Mouse (Mus musculus) lung, embryonic 14.5 days (tissue): ENCODE data around the gene Evi5l. TPM values are rescaled to one million over a fixed set of nuclear protein-coding genes. Genes with fewer than 3 reads are reported as not detected.

Experiments
- ATAC-seq: fragments of 200-750 bp; cut with Nextera tagmentation; 2 replicates; pipeline ENCODE4 v1.8.0; 2017; ENCODE audit warnings: mild to moderate bottlenecking, moderate TSS enrichment, moderate library complexity; ENCODE audit not compliant: insufficient read depth
- DNase-seq: peaks from one replicate; pipeline ENCODE4 v3.0.0-alpha.2; 2015
- H3K27ac ChIP-seq: fragments of 300-500 bp; sonication (generic); 2 replicates; pipeline ENCODE4 v1.5.1; 2014; ENCODE audit warnings: low read depth, mild to moderate bottlenecking, moderate library complexity
- H3K27me3 ChIP-seq: fragments of 300-500 bp; sonication (generic); 2 replicates; pipeline ENCODE4 v1.6.1; 2014; ENCODE audit warnings: low read length, control low read depth; ENCODE audit not compliant: insufficient read depth
- H3K36me3 ChIP-seq: fragments of 300-500 bp; sonication (generic); 2 replicates; pipeline ENCODE4 v1.6.1; 2014; ENCODE audit warnings: control low read depth; ENCODE audit not compliant: insufficient read depth
- H3K4me1 ChIP-seq: fragments of 300-500 bp; sonication (generic); 2 replicates; pipeline ENCODE4 v1.6.1; 2014; ENCODE audit warnings: antibody characterized with exemption, control low read depth; ENCODE audit not compliant: insufficient read depth
- H3K4me2 ChIP-seq: fragments of 300-500 bp; sonication (generic); 2 replicates; pipeline ENCODE4 v1.6.1; 2014; ENCODE audit warnings: mild to moderate bottlenecking
- H3K4me3 ChIP-seq: fragments of 300-500 bp; sonication (generic); 2 replicates; pipeline ENCODE4 v1.5.1; 2014; ENCODE audit warnings: low read depth, low read length
- H3K9ac ChIP-seq: fragments of 300-500 bp; sonication (generic); 2 replicates; pipeline ENCODE4 v1.6.1; 2014
- H3K9me3 ChIP-seq: fragments of 300-500 bp; sonication (generic); 2 replicates; pipeline ENCODE4 v1.6.1; 2016; ENCODE audit warnings: low read depth, low read length, control low read depth
- CTCF ChIP-seq: IDR thresholded peaks from 2 replicates; pipeline ENCODE4 v1.5.1; 2016; ENCODE audit warnings: antibody characterized with exemption, low read depth
- WGBS: fragments of 180-500 bp; shearing (Covaris S2); extraction: QIAGEN DNeasy Blood & Tissue Kit; methylation state at CpG from one replicate; pipeline ENCODE4 v1.1.7; 2014; 5-methylcytosine and 5-hydroxymethylcytosine counted together
- polyA plus RNA-seq: library from polyadenylated mRNA; unstranded; fragments of >200 nt; fragmentation: Nextera tagmentation; extraction: Ambion mirVana; gene quantifications from 2 replicates; pipeline ENCODE4 v1.2.1, GENCODE M21; 2014

Evi5l gene
- polyA plus RNA-seq, 1 experiment from 2014 or later: 26.8 TPM

DNA sequence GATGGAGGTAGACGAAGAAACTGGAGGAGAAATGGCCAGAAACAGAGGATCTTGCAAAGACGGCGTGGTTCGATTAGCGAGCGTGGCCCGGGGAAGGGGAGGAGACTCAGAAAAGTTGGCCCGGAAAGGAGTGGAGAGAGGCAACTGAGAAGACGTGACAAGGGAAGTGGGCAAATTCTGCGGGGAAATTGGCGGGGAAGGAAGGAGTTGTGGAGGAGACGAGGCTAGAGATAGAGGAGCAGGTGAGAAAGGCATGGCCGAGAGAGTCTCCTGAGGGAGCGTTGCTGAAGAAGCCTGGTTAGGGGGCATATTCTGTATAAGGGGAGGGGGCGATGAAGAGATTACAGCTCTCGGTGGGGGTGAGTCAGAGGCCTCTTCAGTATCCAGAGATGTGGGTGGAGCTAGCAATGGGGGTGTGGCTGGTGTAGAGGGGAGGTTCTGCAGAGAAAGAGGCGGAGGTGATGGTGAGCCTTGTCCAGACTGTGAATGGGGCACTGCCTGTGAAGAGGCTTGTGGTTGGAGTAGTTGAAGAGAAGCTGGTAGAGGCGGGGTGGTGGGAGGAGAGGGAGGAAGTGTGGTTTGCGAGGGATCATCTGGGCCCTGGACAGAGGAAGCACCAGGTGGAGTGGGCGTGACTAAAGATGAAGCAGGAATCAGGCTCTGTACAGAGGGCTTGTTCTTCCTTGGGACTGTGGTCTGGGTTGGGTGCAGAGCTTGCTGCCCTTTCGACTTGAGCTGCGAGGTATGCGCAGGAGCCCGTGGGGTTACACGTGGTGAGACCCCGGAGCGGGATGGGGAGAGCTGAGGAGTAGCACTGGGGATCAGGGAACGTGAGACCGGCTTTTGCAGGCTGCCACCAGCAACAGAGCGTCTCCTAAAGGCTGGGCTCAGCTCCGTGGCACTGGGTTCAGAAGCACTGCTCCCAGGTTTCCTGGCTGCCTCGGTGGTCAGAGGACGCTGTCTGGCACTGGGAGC, 47.9 kb downstream of the Evi5l start:
- 3% methylated on average over 33 of the region's 33 CpGs for WGBS
- Histone ChIP-seq H3K4me2 (peak overlapping the region; percentile 92), H3K27ac (peak overlapping the region; percentile 60), H3K9me3 (no peaks in the 10 kb centered on the region), H3K4me1 (0 out of 2 replicates have a peak, but pooled peaks cover 9% of the 10 kb centered on the region), H3K36me3 (peaks cover 8% of the 10 kb centered on the region; the same call in 1 of the 2 replicates), H3K27me3 (peaks cover 41% of the 10 kb centered on the region), H3K9ac (peak overlapping the region; percentile 41), H3K4me3 (peak overlapping the region; percentile 42)
- ATAC-seq: peak; percentile 81
- peak; percentile 88 for DNase-seq
- TF ChIP-seq CTCF: no peak

DNA sequence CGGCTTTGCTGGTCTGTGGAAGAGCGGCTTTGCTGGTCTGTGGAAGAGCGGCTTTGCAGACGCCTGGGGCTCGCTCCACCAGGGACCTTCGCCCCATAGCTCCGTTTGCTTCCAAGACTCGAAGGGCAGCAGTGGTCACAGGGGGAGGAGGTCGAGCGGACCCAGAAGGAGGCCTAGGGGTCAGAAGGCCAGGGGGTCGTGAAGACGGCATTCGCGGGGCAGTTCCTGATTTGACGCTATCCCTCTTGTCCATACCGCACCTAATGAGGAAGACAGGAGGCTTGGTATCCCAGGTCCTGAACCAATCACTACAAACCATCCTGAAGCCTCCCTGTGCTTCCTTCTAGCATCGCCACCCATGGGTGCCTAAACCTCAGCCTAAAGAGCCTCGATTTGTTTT, 49.9 kb downstream of the Evi5l start:
- 10% methylated on average over 18 of the region's 18 CpGs for WGBS
- Histone ChIP-seq H3K27me3 (peaks cover 41% of the 10 kb centered on the region), H3K9ac (peak overlapping the region; percentile 54; the same call in 1 of the 2 replicates), H3K4me3 (peak overlapping the region; percentile 45), H3K4me1 (0 out of 2 replicates have a peak, but pooled peaks cover 9% of the 10 kb centered on the region), H3K4me2 (peak overlapping the region; percentile 69), H3K36me3 (no peaks in the 10 kb centered on the region), H3K27ac (no peak overlapping the region), H3K9me3 (no peaks in the 10 kb centered on the region)
- ATAC-seq (no peak), DNase-seq (no peak)
- no peak for TF ChIP-seq CTCF

DNA sequence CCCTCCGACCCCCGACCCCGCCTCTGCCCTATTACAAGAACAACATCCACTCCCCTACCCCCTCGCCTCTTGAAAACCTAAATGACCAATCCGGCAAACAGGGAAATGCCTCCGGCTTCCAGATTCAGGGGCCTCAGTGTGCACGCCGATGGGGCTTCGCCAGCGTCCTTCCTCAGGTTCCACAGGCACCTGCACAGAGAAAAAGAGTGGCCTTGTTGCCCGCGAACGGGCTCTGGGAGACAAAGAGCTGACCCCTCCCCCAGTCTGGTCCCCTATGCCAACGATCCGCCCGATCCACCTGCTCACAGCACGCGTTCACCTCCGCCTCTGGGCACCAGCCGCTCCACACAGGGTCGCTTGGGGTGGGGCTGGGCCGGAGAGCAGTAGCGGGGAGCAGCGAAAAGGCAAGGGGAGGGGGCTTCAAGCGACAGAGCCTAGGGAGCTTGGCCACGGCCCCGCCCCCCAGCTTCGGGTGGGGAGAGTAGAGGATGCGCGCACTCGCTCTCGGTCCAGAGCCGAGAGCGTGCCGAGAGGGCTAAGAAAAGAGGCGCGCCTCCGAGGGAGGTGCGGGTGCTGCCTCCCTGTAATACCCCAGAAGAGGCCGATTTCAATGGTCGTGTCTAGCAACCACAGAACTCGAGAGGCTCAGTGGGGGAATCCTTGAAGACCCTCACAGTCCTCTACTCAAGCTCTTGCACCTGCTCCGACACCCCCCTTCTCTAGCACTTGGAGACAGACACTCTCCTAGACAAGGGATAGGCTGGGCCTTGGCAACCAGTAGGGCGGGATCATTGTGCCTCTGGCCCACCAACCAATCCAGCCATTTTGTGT, 50.6 kb downstream of the Evi5l start, which contains the start of gene Prr36:
Gene Prr36, minus strand, starts transcription at position 669 of the 831 bp plus-strand sequence.
- peaks cover 41% of the 10 kb centered on the region for H3K27me3 ChIP-seq
- TF ChIP-seq CTCF: no peak
- H3K9me3 ChIP-seq: no peaks in the 10 kb centered on the region
- peak within 1 kb of the TSS; percentile 50; the same call in 1 of the 2 replicates for H3K27ac ChIP-seq
- ATAC-seq: peak; percentile 28
- peak within 1 kb of the TSS; percentile 45 for H3K4me3 ChIP-seq
- H3K9ac ChIP-seq: peak within 1 kb of the TSS; percentile 54
- 0 out of 2 replicates have a peak, but pooled peaks cover 9% of the 10 kb centered on the region for H3K4me1 ChIP-seq
- peak within 1 kb of the TSS; percentile 69 for H3K4me2 ChIP-seq
- H3K36me3 ChIP-seq: no peaks in the 10 kb centered on the region
- DNase-seq: peak; percentile 65
- 1% methylated on average over 44 of the region's 44 CpGs for WGBS

DNA sequence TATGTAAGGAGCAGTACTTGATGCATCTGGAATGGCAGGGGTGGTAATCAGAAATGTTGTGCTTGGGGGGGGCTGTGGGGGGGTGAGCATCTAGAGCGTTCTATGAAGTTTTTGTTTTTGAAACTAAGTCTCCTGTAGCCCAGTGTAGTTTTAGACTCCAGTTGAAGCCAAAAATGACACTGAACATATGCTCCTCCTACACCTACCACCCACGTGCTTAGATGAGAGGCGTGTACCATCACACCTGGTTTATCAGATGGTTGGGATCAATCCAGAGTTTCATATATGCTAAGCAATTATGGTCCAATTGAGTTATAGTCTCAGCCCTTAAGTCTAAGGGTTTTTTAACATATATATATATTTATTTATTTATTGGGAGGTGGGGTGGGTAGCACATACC, 53.2 kb downstream of the Evi5l start:
- TF ChIP-seq CTCF: no peak
- ATAC-seq (no peak), DNase-seq (no peak)
- Histone ChIP-seq H3K36me3 (no peaks in the 10 kb centered on the region), H3K4me2 (no peak overlapping the region), H3K9me3 (no peaks in the 10 kb centered on the region), H3K4me1 (0 out of 2 replicates have a peak, but pooled peaks cover 3% of the 10 kb centered on the region), H3K27me3 (peaks cover 39% of the 10 kb centered on the region), H3K9ac (no peak overlapping the region), H3K27ac (no peak overlapping the region), H3K4me3 (no peak overlapping the region)
- WGBS: 76% methylated on average over 3 of the region's 3 CpGs

DNA sequence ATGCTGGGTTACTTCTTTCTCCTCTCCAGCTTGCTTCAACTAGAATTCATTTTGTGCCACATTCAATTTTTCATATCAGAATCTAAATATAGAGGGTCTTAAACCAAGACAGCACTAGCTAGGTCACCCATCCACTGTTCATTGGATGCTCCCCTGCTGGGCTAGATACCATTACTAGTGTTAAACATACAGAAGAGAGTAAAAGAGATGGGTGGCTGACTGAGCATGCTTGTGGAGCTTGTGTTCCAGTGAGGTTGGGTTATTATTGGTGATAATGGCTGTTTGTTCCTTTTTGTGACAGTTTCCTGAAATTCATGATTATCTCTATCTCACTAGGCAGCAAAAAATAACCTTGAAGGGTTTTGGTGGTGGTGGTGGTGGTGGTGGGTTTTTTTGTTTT, 55.7 kb downstream of the Evi5l start:
- H3K27ac ChIP-seq: no peak overlapping the region
- DNase-seq: no peak
- H3K9ac ChIP-seq: no peak overlapping the region
- no peak overlapping the region for H3K4me3 ChIP-seq
- H3K27me3 ChIP-seq: peaks cover 25% of the 10 kb centered on the region
- no peaks in the 10 kb centered on the region; the same call in 1 of the 2 replicates for H3K4me1 ChIP-seq
- no peak overlapping the region for H3K4me2 ChIP-seq
- ATAC-seq: no peak
- TF ChIP-seq CTCF: no peak
- H3K9me3 ChIP-seq: no peaks in the 10 kb centered on the region
- no peaks in the 10 kb centered on the region for H3K36me3 ChIP-seq

DNA sequence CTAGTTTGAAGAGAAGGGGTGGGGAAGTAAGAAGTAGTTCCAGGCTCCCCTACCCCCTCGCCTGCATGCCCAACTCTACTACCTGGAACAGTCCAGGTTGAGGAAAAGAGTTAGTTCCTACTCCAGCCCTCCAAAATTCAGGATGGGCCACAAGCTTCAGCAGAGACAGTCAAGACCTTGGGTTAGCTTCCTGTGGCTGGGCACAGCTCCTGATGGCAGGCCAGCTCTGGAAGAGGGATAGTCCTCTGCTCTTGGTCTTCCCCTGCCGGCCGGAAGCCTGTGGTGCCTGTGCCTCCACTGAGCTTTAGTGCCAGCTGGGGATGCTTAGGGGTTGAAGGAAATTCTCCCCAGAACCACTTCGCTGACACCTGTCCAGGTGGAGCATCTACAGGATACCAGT, 60.0 kb downstream of the Evi5l start:
- Histone ChIP-seq H3K9me3 (no peaks in the 10 kb centered on the region), H3K27me3 (peaks cover 9% of the 10 kb centered on the region), H3K4me3 (peak overlapping the region; percentile 35), H3K9ac (peak overlapping the region; percentile 54), H3K4me1 (peaks cover 3% of the 10 kb centered on the region; the same call in 1 of the 2 replicates), H3K36me3 (no peaks in the 10 kb centered on the region), H3K27ac (no peak overlapping the region), H3K4me2 (peak overlapping the region; percentile 64)
- TF ChIP-seq CTCF: 0 out of 2 replicates have a peak, but pooled peaks have one; percentile 37
- 29% methylated on average over 4 of the region's 4 CpGs for WGBS
- no peak; the same call in 1 of the 2 replicates for ATAC-seq
- DNase-seq: no peak
